Mouse (Mus musculus): ENCODE measurements around the gene Csnk1e. TPM values are rescaled to one million over a fixed set of nuclear protein-coding genes. Genes with fewer than 3 reads are reported as not detected.

Csnk1e gene
- polyA plus RNA-seq, 1 experiment from 2014 or later, result 58.0 TPM

GRCm38 (mm10) chr15:79418265-79418664, 37.1 kb downstream of the Csnk1e start:
- Histone ChIP-seq H3K27ac (ENCODE audit: low read length) (no peak overlapping the region), H3K9me3 (ENCODE audit: control insufficient read depth, low read length) (no peaks in the 10 kb centered on the region), H3K4me2 (ENCODE audit: low read depth, low read length) (no peak overlapping the region), H3K4me3 (ENCODE audit: low read length) (no peak overlapping the region), H3K36me3 (ENCODE audit: control insufficient read depth, insufficient read depth, low read length) (peaks cover 35% of the 10 kb centered on the region), H3K4me1 (replicated peaks; ENCODE audit: control insufficient read depth, insufficient read depth, low read length) (no peaks in the 10 kb centered on the region; the same call in 1 of the 2 replicates), H3K27me3 (ENCODE audit: control insufficient read depth, insufficient read depth, low read depth, low read length) (no peaks in the 10 kb centered on the region), H3K9ac (ENCODE audit: low read length) (no peak overlapping the region)
- 81% methylated on average over 3 of the region's 3 CpGs for WGBS
- ATAC-seq (ENCODE audit: low read depth), result no peak

- 89% methylated on average over 3 of the region's 3 CpGs for WGBS
- Histone ChIP-seq H3K4me1 (replicated peaks; ENCODE audit: control insufficient read depth, insufficient read depth, low read length) (no peaks in the 10 kb centered on the region), H3K9me3 (ENCODE audit: control insufficient read depth, low read length) (no peaks in the 10 kb centered on the region), H3K4me2 (ENCODE audit: low read depth, low read length) (no peak overlapping the region), H3K36me3 (ENCODE audit: control insufficient read depth, insufficient read depth, low read length) (peaks cover 28% of the 10 kb centered on the region), H3K27me3 (ENCODE audit: control insufficient read depth, insufficient read depth, low read depth, low read length) (no peaks in the 10 kb centered on the region), H3K4me3 (ENCODE audit: low read length) (no peak overlapping the region), H3K27ac (ENCODE audit: low read length) (no peak overlapping the region), H3K9ac (ENCODE audit: low read length) (no peak overlapping the region)
- no peak for ATAC-seq (ENCODE audit: low read depth)
Measured at GRCm38 (mm10) chr15:79417379-79417778, 38.0 kb downstream of the Csnk1e start.

GRCm38 (mm10) chr15:79416460-79417085, 38.8 kb downstream of the Csnk1e start:
- H3K9me3 ChIP-seq (ENCODE audit: control insufficient read depth, low read length), result 0 out of 2 replicates have a peak, but pooled peaks cover under 1% of the 10 kb centered on the region
- H3K36me3 ChIP-seq (ENCODE audit: control insufficient read depth, insufficient read depth, low read length), result peaks cover 21% of the 10 kb centered on the region

GRCm38 (mm10) chr15:79414513-79414912, 40.9 kb downstream of the Csnk1e start:
- 0 out of 2 replicates have a peak overlapping the region, but pooled peaks have one; percentile 10 for H3K27ac ChIP-seq (ENCODE audit: low read length)
- H3K4me3 ChIP-seq (ENCODE audit: low read length), result no peak overlapping the region
- H3K9ac ChIP-seq (ENCODE audit: low read length), result no peak overlapping the region
- H3K4me1 ChIP-seq (replicated peaks; ENCODE audit: control insufficient read depth, insufficient read depth, low read length), result no peaks in the 10 kb centered on the region
- H3K9me3 ChIP-seq (ENCODE audit: control insufficient read depth, low read length), result 0 out of 2 replicates have a peak, but pooled peaks cover 4% of the 10 kb centered on the region
- 27% methylated on average over 4 of the region's 4 CpGs for WGBS
- H3K36me3 ChIP-seq (ENCODE audit: control insufficient read depth, insufficient read depth, low read length), result peaks cover 7% of the 10 kb centered on the region; the same call in 1 of the 2 replicates
- no peak overlapping the region for H3K4me2 ChIP-seq (ENCODE audit: low read depth, low read length)
- no peak for ATAC-seq (ENCODE audit: low read depth)
- H3K27me3 ChIP-seq (ENCODE audit: control insufficient read depth, insufficient read depth, low read depth, low read length), result no peaks in the 10 kb centered on the region

More at GRCm38 (mm10) chr15:79416460-79417085, 38.8 kb downstream of the Csnk1e start:
- H3K4me2 ChIP-seq (ENCODE audit: low read depth, low read length), result no peak overlapping the region
- no peaks in the 10 kb centered on the region for H3K27me3 ChIP-seq (ENCODE audit: control insufficient read depth, insufficient read depth, low read depth, low read length)
- WGBS, result 79% methylated on average over 10 of the region's 10 CpGs
- no peak overlapping the region for H3K9ac ChIP-seq (ENCODE audit: low read length)
- H3K4me3 ChIP-seq (ENCODE audit: low read length), result no peak overlapping the region
- ATAC-seq (ENCODE audit: low read depth), result no peak
- no peaks in the 10 kb centered on the region for H3K4me1 ChIP-seq (replicated peaks; ENCODE audit: control insufficient read depth, insufficient read depth, low read length)
- H3K27ac ChIP-seq (ENCODE audit: low read length), result no peak overlapping the region

GRCm38 (mm10) chr15:79413802-79414201, 41.6 kb downstream of the Csnk1e start:
- Histone ChIP-seq H3K4me1 (replicated peaks; ENCODE audit: control insufficient read depth, insufficient read depth, low read length) (no peaks in the 10 kb centered on the region), H3K9ac (ENCODE audit: low read length) (no peak overlapping the region), H3K27ac (ENCODE audit: low read length) (no peak overlapping the region), H3K36me3 (ENCODE audit: control insufficient read depth, insufficient read depth, low read length) (peaks cover 6% of the 10 kb centered on the region; the same call in 1 of the 2 replicates), H3K27me3 (ENCODE audit: control insufficient read depth, insufficient read depth, low read depth, low read length) (no peaks in the 10 kb centered on the region), H3K9me3 (ENCODE audit: control insufficient read depth, low read length) (0 out of 2 replicates have a peak, but pooled peaks cover 4% of the 10 kb centered on the region), H3K4me2 (ENCODE audit: low read depth, low read length) (no peak overlapping the region), H3K4me3 (ENCODE audit: low read length) (no peak overlapping the region)
- WGBS, result 69% methylated on average over 8 of the region's 8 CpGs
- no peak for ATAC-seq (ENCODE audit: low read depth)

GRCm38 (mm10) chr15:79413201-79413600, 42.2 kb downstream of the Csnk1e start:
- 94% methylated on average over 3 of the region's 3 CpGs for WGBS
- Histone ChIP-seq H3K9ac (ENCODE audit: low read length) (no peak overlapping the region), H3K27me3 (ENCODE audit: control insufficient read depth, insufficient read depth, low read depth, low read length) (no peaks in the 10 kb centered on the region), H3K36me3 (ENCODE audit: control insufficient read depth, insufficient read depth, low read length) (0 out of 2 replicates have a peak, but pooled peaks cover 2% of the 10 kb centered on the region), H3K4me2 (ENCODE audit: low read depth, low read length) (no peak overlapping the region), H3K4me3 (ENCODE audit: low read length) (no peak overlapping the region), H3K27ac (ENCODE audit: low read length) (no peak overlapping the region), H3K9me3 (ENCODE audit: control insufficient read depth, low read length) (0 out of 2 replicates have a peak, but pooled peaks cover 4% of the 10 kb centered on the region), H3K4me1 (replicated peaks; ENCODE audit: control insufficient read depth, insufficient read depth, low read length) (no peaks in the 10 kb centered on the region)
- no peak for ATAC-seq (ENCODE audit: low read depth)

GRCm38 (mm10) chr15:79411363-79412065, 43.9 kb downstream of the Csnk1e start:
- no peak overlapping the region for H3K4me2 ChIP-seq (ENCODE audit: low read depth, low read length)
- H3K27me3 ChIP-seq (ENCODE audit: control insufficient read depth, insufficient read depth, low read depth, low read length), result no peaks in the 10 kb centered on the region
- no peaks in the 10 kb centered on the region for H3K36me3 ChIP-seq (ENCODE audit: control insufficient read depth, insufficient read depth, low read length)
- no peak for ATAC-seq (ENCODE audit: low read depth)
- no peak overlapping the region for H3K27ac ChIP-seq (ENCODE audit: low read length)
- H3K4me3 ChIP-seq (ENCODE audit: low read length), result no peak overlapping the region
- H3K4me1 ChIP-seq (replicated peaks; ENCODE audit: control insufficient read depth, insufficient read depth, low read length), result no peaks in the 10 kb centered on the region
- no peak overlapping the region for H3K9ac ChIP-seq (ENCODE audit: low read length)
- H3K9me3 ChIP-seq (ENCODE audit: control insufficient read depth, low read length), result 0 out of 2 replicates have a peak, but pooled peaks cover 4% of the 10 kb centered on the region
- WGBS, result 58% methylated on average over 10 of the region's 10 CpGs

GRCm38 (mm10) chr15:79409077-79409573, 46.2 kb downstream of the Csnk1e start:
- H3K4me1 ChIP-seq (replicated peaks; ENCODE audit: control insufficient read depth, insufficient read depth, low read length), result no peaks in the 10 kb centered on the region; the same call in 1 of the 2 replicates
- H3K9ac ChIP-seq (ENCODE audit: low read length), result no peak overlapping the region
- no peaks in the 10 kb centered on the region for H3K36me3 ChIP-seq (ENCODE audit: control insufficient read depth, insufficient read depth, low read length)
- H3K4me3 ChIP-seq (ENCODE audit: low read length), result no peak overlapping the region
- peak; percentile 51; the same call in 1 of the 2 replicates for ATAC-seq (ENCODE audit: low read depth)
- 0 out of 2 replicates have a peak, but pooled peaks cover 4% of the 10 kb centered on the region for H3K9me3 ChIP-seq (ENCODE audit: control insufficient read depth, low read length)
- WGBS, result 86% methylated on average over 4 of the region's 4 CpGs
- no peak overlapping the region for H3K4me2 ChIP-seq (ENCODE audit: low read depth, low read length)
- H3K27me3 ChIP-seq (ENCODE audit: control insufficient read depth, insufficient read depth, low read depth, low read length), result no peaks in the 10 kb centered on the region
- no peak overlapping the region for H3K27ac ChIP-seq (ENCODE audit: low read length)

GRCm38 (mm10) chr15:79406564-79406963, 48.8 kb downstream of the Csnk1e start:
- peaks cover 14% of the 10 kb centered on the region for H3K4me1 ChIP-seq (replicated peaks; ENCODE audit: control insufficient read depth, insufficient read depth, low read length)
- H3K9me3 ChIP-seq (ENCODE audit: control insufficient read depth, low read length), result 0 out of 2 replicates have a peak, but pooled peaks cover 3% of the 10 kb centered on the region
- no peaks in the 10 kb centered on the region for H3K36me3 ChIP-seq (ENCODE audit: control insufficient read depth, insufficient read depth, low read length)
- no peaks in the 10 kb centered on the region for H3K27me3 ChIP-seq (ENCODE audit: control insufficient read depth, insufficient read depth, low read depth, low read length)
- no peak overlapping the region for H3K27ac ChIP-seq (ENCODE audit: low read length)
- no peak for ATAC-seq (ENCODE audit: low read depth)
- WGBS, result 81% methylated on average over 4 of the region's 4 CpGs
- H3K4me3 ChIP-seq (ENCODE audit: low read length), result no peak overlapping the region
- no peak overlapping the region for H3K9ac ChIP-seq (ENCODE audit: low read length)
- H3K4me2 ChIP-seq (ENCODE audit: low read depth, low read length), result no peak overlapping the region
